Mouse (Mus musculus): ENCODE data around the gene Vim. TPM values are rescaled to one million over a fixed set of nuclear protein-coding genes. Genes with fewer than 3 reads are reported as not detected.
"Not testable (repeated sequence)": the region's sequence is repeated elsewhere in the genome, so short reads cannot be mapped to it uniquely, and the experiment has no call there.

The Vim gene
- total RNA-seq, 2 experiments from 2014 or later, result 50.9 to 65.9 TPM

DNA sequence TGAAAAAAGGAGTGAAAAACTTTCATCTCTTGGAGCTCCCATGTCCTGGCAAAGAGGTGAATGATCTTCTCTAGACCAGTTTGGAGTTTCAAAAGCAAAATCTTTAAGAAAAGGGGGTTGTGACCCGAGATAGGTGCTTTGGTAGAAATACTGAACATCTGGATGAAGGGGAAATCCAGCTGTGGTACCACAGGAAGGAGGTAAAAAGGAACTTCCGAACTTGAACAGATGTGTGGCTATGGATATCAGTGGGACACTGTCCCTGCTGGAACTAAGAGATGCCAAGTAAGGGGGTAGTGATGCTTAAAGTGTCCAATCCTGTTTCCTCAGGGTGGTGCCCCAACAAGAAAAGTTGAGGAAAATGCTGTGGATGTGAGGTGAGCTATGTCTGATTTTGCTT, 3.6 kb upstream of the Vim start:
- no peak for DNase-seq

- DNase-seq, result no peak
Observed at GRCm38 (mm10) chr2:13572101-13572553, 1.6 kb upstream of the Vim start.

- no peak for DNase-seq
Observed at GRCm38 (mm10) chr2:13572647-13573407, 900 bp upstream of the Vim start.

GRCm38 (mm10) chr2:13574066-13574800, 506 bp downstream of the Vim start:
- peak; percentile 24 to 25 for DNase-seq

GRCm38 (mm10) chr2:13574801-13575150, 1.0 kb downstream of the Vim start:
- no peak for DNase-seq

GRCm38 (mm10) chr2:13575287-13575801, 1.6 kb downstream of the Vim start:
- DNase-seq, result peak; percentile 60 to 62

- DNase-seq, result no peak
Observed at GRCm38 (mm10) chr2:13575926-13576325, 2.2 kb downstream of the Vim start.

DNA sequence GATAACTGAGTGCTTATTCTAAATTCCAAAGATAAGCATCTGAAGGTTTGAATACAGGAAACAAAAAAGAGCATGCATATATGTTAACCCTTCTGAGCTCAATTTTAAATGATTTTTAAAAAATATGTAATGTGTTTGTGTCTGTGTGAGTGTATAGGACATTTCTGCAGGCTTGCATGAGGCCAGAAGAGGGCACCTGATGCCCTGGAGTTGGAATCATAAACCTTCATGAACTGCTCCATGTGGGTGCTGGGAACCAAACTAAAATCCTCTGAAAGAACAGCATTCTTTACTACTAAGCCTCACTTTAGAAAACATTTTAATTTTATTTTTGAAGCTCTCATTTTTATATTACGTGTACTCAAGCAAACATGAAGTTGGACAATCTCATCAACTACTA, 3.7 kb downstream of the Vim start:
- no peak for DNase-seq

- peak in 1 of 2 experiments; percentile 5 for DNase-seq
Observed at GRCm38 (mm10) chr2:13578473-13579152, 4.9 kb downstream of the Vim start.

- DNase-seq, result no peak
Observed at GRCm38 (mm10) chr2:13579315-13579714, 5.6 kb downstream of the Vim start.

- no peak for DNase-seq
Observed at GRCm38 (mm10) chr2:13579991-13580390, 6.3 kb downstream of the Vim start.

DNA sequence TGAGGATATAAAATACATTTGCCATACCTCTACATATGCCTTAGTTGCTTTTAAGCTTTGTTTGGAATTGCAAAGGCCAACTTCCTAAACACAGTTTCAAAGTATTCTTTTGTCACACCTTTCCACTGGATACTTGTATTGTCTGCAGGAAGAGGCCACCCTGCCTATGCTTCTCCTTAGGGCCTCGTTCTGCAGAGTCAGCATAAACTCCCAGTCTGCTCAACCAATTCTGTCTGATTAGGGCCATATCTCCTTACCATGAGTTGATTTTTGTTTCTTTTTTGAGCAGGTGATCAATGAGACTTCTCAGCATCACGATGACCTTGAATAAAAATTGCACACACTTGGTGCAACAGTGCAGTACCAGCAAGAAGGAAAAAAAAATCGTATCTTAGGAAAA, 8.5 kb downstream of the Vim start:
- DNase-seq, result no peak

DNA sequence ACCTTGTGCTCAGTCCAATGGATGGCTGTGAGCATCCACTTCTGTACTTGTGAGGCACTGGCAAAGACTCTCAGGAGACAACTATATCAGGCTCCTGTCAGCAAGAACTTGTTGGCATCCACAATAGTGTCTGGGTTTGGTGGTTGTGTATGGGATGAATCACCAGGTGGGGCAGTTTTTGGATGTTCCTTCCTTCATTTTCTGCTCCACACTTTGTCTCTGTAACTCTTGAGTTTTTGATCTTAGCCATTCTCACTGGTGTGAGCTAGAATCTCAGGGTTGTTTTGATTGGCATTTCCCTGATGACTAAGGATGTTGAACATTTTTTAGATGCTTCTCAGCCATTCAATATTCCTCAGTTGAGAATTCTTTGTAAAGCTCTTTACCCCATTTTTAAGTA, 10.0 kb downstream of the Vim start:
- DNase-seq, result not testable (repeated sequence)

DNA sequence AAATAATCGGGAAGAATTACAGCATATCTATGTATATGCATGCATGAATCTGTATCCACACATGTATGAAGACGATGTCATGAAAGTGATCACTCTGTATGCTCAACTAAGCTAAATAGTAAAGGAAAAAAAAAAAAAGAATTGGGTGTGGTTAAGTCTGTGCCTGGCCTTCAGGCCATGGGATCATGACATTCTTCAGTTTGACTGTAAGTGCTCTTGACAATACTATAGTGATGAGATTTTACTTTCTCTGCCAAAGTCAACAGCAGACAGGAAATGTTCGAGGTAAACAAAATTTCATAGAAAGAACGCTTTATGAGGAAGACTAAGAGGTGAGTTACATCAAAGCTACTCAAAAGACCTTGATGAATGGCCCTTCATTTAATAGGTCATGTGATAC, 19.6 kb downstream of the Vim start:
- DNase-seq, result no peak

GRCm38 (mm10) chr2:13596965-13597656, 23.4 kb downstream of the Vim start:
- no peak for DNase-seq

GRCm38 (mm10) chr2:13598166-13598565, 24.4 kb downstream of the Vim start:
- no peak for DNase-seq

DNA sequence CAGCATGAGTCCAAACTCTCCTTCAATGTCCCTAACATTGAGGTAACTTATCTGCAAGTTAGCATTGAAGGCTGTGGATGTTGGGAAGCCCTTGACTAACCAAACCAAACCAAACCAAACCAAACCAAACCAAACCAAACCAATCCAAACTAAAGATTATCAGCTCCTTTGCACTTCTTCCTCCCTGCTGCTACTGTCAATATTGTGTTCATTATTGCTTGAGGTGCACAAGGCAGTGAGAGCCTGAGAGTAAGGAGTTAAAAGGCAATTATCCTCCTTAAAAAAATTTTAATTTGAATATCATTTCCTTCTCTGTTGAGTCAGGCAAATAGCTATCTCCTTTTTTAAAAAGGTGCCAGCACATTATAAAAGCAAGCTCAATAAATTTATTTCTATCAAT, 29.4 kb downstream of the Vim start:
- no peak for DNase-seq

DNA sequence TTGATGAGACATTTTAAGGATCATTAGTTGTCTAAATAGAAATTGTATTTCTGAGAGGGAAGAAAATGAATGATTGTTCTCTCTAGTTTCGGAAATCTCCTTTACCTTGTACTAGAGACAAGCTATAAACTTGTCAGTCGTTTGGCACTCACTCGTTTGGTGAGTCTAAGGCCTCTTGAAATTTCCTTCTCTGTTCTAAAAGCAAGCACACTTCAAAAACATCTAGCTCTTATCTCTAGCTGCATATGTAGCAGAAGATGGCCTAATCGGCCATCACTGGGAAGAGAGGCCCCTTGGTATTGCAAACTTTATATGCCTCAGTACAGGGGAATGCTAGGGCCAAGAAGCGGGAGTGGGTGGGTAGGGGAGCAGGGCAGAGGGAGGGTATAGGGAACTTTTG, 29.9 kb downstream of the Vim start:
- DNase-seq, result not testable (repeated sequence)

- DNase-seq, result no peak
Observed at GRCm38 (mm10) chr2:13630136-13630832, 56.6 kb downstream of the Vim start.

Data from layer of hippocampus, postnatal 36 days (tissue).